Mouse (Mus musculus) cerebellum, postnatal 25 days (tissue): ENCODE results near the gene Pknox2.
A peak's percentile ranks its signal among the peaks of the same experiment; 100 is the strongest.

Source experiments
- DNase-seq, 2 experiments: peaks; one replicate each; pipeline ENCODE4 v3.0.0; 2021; ENCODE audit warnings: mixed read lengths in 2 of 2

Gene Pknox2

DNA sequence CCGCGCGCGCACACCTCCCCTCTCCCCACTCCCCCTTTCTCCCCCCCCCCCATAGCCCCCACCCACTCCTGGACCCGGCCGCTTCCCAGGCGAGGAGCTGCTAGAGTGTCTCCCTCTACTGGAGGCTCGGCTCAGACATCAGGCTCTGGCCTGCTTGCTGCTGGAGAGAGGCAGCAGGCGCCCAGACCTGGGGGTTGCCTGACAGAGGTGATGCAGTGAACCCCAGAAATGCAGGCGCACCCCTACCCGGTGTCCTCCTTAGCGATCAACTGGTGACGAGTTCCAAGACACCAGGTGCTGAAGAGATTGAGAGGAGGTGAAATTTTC lies at the start of gene Pknox2:
Pknox2 (minus strand) TSS at position 49 of the 327 bp plus-strand sequence.
- DNase-seq: peak; percentile 89 to 94

DNA sequence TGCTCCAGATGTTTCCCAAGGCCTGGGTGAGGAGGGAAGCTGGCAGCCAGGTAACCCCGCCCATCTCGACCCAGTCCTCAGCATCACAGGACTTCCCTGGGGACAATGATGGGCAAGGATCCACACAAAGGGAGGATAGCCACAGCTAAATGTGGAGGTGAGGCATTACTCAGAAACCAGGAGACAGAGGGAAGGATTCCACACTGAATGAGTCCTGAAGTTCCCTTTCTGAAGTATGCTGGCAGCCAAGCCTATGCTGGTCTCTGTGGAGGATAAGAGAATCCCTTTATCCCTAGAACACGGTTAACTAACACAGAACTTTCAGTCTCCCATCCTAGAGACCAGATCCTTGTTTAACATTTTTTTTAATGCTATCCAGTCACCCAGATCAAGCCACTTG lies 40.8 kb upstream of the Pknox2 start:
- DNase-seq: no peak

GRCm38 (mm10) chr9:37187407-37187806 lies 40.2 kb upstream of the Pknox2 start:
- no peak for DNase-seq

- no peak for DNase-seq
Measured at GRCm38 (mm10) chr9:37183176-37183575, 36.0 kb upstream of the Pknox2 start.

- DNase-seq: no peak
Measured at GRCm38 (mm10) chr9:37181596-37181995, 34.4 kb upstream of the Pknox2 start.

DNA sequence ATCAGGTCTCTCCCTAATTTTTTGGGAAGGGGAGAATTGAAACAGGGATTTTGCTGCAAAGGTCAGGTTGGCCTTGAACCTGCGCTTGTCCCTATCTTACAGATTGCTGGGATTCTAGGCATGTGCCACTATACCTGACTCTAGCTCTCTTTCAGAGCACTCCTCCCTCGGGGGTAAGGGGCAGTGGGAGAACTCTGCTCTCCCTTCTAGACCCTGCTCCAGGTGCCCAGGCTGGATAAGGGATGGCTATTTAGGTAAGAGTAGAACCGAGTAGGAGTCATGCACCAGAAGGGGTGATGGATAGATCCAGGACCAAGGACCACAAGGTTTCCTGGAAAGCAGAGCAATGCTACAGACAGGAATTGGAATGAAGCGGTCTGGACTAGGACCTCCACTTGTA lies 32.4 kb upstream of the Pknox2 start:
- DNase-seq: no peak

DNA sequence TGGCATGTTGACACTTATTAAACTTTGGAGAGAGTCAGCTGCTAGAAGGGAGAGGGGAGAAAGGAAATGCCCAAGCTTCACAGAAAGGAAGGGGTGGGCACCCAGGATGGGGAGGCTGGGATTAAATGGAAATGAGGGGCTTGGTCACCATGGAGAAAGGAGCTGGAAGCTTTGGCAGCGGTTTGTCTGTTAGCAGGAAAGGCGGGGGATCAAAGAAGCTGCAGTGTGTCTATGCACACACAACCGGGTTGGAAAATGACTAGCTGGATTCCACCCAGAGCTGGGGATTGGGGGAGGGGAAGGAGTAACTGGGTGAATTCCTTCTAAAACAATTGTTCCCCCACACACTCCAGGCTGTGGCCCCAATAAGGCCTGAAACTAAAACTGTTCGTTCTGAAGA lies 31.7 kb upstream of the Pknox2 start:
- no peak for DNase-seq

- no peak for DNase-seq
Measured at GRCm38 (mm10) chr9:37177551-37177950, 30.3 kb upstream of the Pknox2 start.

GRCm38 (mm10) chr9:37177107-37177506 lies 29.9 kb upstream of the Pknox2 start:
- DNase-seq: peak; percentile 44 to 68

- peak in 1 of 2 experiments; percentile 11 for DNase-seq
Measured at GRCm38 (mm10) chr9:37176002-37176401, 28.8 kb upstream of the Pknox2 start.

DNA sequence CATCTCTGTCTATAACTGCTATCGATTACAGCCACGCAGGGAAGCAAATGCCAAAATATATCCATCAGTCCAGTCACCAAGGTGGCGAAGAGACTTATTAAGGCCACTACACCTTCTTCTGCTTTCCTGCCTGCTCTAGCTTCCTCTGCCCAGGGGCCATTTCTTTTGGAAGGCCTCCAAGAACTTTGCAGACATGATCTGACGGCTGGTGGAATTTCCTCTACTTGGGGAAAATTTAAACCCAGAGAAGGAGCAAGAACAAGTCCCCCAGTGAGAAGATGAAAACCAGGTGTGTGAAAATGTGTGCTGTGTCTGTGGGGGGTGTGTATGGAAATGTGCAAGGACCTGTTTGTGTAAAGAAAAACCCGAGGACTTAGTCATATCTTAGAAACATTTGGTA lies 26.2 kb upstream of the Pknox2 start:
- DNase-seq: peak in 1 of 2 experiments; percentile 41

GRCm38 (mm10) chr9:37166899-37167298 lies 19.7 kb upstream of the Pknox2 start:
- no peak for DNase-seq

GRCm38 (mm10) chr9:37160686-37161085 lies 13.5 kb upstream of the Pknox2 start:
- DNase-seq: no peak

DNA sequence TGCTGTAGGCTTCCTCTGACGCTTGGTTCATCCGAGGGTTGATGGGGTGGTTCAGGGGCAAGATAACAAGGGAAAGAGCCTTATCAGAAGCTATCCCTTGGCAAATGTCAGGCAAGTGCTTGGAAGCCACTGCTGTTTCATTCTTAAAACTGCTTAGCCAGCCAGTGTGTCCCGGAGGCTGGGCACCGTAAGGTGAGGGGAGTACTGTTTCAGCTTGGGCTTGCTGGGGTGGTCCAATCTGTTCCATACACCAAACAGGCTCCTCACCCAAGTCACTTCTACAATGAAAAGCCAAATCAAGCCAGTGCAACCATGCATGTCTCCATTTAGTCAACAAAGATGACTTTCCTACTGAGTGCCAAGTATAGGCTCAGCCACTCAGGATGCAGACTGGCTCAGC lies 679 bp upstream of the Pknox2 start:
- no peak for DNase-seq

DNA sequence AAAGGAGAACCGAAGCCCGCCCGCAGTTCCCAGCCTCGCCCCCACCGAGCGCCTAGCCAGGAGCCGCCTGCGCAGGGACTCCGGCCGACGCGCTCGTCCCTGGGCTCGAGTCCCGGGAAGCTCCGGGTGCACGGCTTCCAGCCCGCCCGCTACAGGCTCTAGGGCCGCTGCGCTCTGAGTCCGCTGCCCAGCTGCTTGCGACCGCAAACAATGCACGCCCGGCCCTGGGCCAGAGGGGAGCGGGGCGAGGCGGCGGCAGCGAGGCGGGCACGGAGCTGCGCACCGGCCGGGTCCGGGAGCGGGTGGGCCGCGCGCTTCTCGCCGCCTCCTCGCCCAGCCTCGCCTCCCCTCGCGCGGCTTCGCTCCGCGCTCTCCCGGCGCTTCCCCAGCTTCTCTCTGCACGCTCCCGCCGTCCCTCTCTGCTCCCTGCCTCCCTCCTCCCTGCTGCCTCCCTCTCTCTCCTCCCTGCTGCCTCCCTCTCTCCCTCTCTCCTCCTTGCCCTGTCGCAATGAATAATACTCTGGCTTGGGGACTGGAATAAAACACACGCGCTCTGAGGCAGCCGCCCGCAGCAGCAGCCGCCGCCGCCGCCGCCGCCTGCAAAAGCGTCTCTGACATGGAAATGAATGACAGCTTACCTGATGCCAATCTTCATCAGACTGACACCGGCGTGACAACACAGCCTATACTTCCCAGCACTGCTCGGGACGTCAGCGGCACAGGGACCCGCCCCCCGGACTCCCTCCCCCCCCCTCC lies 426 bp downstream of the Pknox2 start:
- DNase-seq: peak; percentile 82 to 85

DNA sequence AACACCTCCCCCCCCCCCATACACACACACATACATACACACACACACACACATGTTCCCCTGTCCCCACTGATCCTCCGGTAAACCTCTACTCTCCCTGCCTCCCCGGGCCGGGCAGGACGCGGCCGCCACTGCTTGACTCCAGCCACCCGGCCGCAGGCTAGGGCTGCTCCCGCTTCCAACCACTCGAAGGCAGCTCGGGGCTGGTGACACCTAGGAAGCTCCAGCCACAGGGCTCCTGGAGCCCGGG lies 929 bp downstream of the Pknox2 start:
- no peak for DNase-seq

GRCm38 (mm10) chr9:37145616-37146352 lies 1.4 kb downstream of the Pknox2 start:
- peak; percentile 64 to 67 for DNase-seq

GRCm38 (mm10) chr9:37145151-37145615 lies 2.0 kb downstream of the Pknox2 start:
- peak; percentile 73 for DNase-seq

DNA sequence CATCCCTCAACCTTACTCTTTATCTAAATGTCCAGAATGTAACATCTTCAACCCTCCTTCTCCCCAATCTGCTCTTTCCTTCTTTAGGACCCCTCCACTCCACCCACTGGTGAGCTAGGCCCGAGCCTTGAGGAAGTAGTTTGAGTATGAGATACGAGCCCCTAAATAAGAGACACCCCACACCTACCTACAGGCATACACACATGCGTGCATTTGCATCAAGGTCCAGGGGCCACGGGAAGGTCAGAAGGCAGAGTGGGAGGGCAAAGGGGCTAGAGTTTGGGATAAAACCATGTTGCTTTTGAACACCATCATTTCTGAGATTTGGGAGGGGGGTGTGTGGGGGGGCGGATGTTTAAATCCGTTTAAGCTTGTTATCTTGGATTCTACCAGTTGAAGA lies 2.5 kb downstream of the Pknox2 start:
- peak in 1 of 2 experiments; percentile 19 for DNase-seq

DNA sequence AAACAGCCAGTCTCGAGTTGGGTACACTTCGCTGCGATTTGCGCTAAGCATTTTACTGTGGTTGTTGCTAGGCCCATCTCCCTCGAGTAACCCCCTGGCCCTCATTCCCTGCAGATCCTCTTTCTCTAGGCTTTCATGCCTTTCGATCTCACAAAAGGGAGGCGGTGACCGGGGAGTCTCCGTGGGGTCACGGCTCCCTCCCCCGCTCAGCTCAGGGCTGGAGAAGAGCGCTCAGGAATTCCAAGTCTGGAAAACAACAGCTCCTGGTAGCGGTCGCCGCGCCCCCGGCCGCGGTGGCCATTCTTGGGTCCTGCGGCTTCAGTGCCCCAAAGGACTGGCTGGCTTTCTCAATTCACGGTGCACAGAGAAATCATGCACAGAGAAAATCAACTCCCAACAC lies 3.0 kb downstream of the Pknox2 start:
- DNase-seq: peak; percentile 45 to 49

DNA sequence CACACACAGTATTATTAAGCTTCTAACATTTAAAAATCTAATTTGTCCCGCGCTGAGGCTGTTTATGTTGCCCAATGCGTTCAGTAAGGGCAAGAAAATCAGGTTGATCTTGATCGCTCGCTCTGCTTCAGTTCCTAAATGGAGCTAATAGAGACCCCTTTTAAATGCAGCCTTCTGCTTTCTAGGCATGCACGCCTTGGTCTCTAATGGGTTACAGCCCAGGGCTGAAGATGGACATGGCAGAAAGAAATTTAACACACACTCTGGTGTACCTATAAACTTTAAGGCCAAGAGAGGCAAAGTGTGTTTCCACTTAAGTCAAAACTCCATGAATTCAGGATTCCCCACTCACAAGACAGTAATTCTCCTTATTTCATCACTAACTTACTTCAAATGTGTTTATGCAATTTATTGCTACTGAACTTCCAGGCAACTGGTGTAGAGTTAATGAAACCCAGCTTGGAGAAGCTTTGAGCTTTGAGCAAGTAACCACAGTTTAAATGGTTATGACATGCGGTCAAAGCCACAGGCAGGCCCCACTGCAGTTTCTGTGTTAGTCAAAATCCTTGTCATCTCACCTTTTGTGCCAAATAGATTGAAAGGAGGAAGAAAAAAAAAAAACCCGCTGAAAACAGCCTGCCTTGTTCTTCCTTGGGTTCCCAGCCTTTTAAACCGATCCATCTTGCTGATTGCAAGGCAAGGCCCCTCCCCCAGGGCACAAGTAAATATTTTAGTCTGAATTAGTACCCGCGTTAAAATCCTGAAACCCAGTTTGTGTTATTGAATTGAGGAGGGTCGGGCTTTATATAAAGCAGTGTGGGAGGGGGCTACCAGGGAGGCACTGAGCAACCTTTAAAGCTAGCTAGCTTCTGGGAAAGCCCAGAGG lies 3.9 kb downstream of the Pknox2 start:
- DNase-seq: no peak

DNA sequence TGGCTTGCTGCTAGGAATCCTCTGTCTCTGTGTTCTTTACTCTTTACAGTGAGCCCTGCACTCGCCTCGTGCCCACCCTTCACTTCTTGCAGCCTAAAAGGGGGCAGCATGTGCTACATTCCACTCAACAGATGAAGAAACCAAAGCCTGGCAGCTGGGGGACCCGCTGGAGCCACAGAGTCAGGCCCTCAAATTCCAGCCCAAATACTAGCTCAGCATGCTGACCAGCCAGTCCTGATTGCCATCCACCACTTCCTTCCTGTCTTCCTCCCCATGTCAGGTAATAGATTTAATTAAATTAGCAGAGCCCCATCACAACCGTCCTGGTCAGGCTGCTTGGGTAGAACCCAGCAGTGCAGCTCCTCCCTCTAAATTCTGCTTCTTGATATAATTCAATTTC lies 5.1 kb downstream of the Pknox2 start:
- no peak for DNase-seq

GRCm38 (mm10) chr9:37140464-37141181 lies 6.6 kb downstream of the Pknox2 start:
- no peak for DNase-seq
